Mouse (Mus musculus) C2C12 (cell line): ENCODE data around the gene Nol9. TPM values are rescaled to one million over a fixed set of nuclear protein-coding genes. Genes with fewer than 3 reads are reported as not detected.

Experiments
- H3K27me3 ChIP-seq: one replicate; pipeline ENCODE4 v1.6.1; 2011; ENCODE audit not compliant: control insufficient read depth, insufficient read depth, insufficient read length
- H3K36me3 ChIP-seq: one replicate; pipeline ENCODE4 v1.6.1; 2011; ENCODE audit not compliant: control insufficient read depth, insufficient read depth
- H3K4me3 ChIP-seq: one replicate; pipeline ENCODE4 v1.5.1; 2011; ENCODE audit warnings: mild to moderate bottlenecking, control low read depth; ENCODE audit not compliant: poor library complexity, insufficient read depth, severe bottlenecking
- H3K79me2 ChIP-seq: one replicate; pipeline ENCODE4 v1.6.1; 2011; ENCODE audit not compliant: control insufficient read depth, insufficient read depth
- H3K79me3 ChIP-seq: one replicate; pipeline ENCODE4 v1.6.1; 2011; ENCODE audit warnings: low read depth, control low read depth
- H3ac ChIP-seq: one replicate; pipeline ENCODE3; 2011; ENCODE audit warnings: low read depth; ENCODE audit not compliant: control insufficient read depth, insufficient read length
- CEBPB ChIP-seq: IDR thresholded peaks from one replicate; pipeline ENCODE4 v1.6.1; 2011; ENCODE audit warnings: low read depth, mild to moderate bottlenecking, control low read depth, moderate library complexity
- CTCF ChIP-seq: IDR thresholded peaks from one replicate; pipeline ENCODE4 v1.5.1; 2011; ENCODE audit not compliant: control insufficient read depth, insufficient read depth, insufficient read length
- FOSL1 ChIP-seq: IDR thresholded peaks from one replicate; pipeline ENCODE4 v1.8.0; 2011; ENCODE audit warnings: mild to moderate bottlenecking, low read length; ENCODE audit not compliant: poor library complexity, insufficient read depth, severe bottlenecking
- MAX ChIP-seq: IDR thresholded peaks from one replicate; pipeline ENCODE4 v1.6.1; 2011; ENCODE audit warnings: mild to moderate bottlenecking, control low read depth
- MYOD1 ChIP-seq: IDR thresholded peaks from one replicate; pipeline ENCODE4 v1.6.1; 2011; ENCODE audit warnings: low read depth; ENCODE audit not compliant: control insufficient read depth, insufficient read length
- MYOG ChIP-seq: IDR thresholded peaks from one replicate; pipeline ENCODE4 v1.6.1; 2011; ENCODE audit not compliant: control insufficient read depth, insufficient read length; ENCODE audit errors: extremely low read depth
- USF1 ChIP-seq: IDR thresholded peaks from one replicate; pipeline ENCODE4 v1.6.1; 2011; ENCODE audit warnings: low read depth, mild to moderate bottlenecking, control low read depth, moderate library complexity
- polyA plus RNA-seq: library from polyadenylated mRNA; unstranded; fragments of >200 nt; fragmentation: generic; extraction: Trizol; gene quantifications from one replicate; pipeline ENCODE4 v1.2.1, GENCODE M21; 2012; ENCODE audit warnings: missing spikeins

Gene Nol9
- polyA plus RNA-seq, 1 experiment: 39.7 TPM

DNA sequence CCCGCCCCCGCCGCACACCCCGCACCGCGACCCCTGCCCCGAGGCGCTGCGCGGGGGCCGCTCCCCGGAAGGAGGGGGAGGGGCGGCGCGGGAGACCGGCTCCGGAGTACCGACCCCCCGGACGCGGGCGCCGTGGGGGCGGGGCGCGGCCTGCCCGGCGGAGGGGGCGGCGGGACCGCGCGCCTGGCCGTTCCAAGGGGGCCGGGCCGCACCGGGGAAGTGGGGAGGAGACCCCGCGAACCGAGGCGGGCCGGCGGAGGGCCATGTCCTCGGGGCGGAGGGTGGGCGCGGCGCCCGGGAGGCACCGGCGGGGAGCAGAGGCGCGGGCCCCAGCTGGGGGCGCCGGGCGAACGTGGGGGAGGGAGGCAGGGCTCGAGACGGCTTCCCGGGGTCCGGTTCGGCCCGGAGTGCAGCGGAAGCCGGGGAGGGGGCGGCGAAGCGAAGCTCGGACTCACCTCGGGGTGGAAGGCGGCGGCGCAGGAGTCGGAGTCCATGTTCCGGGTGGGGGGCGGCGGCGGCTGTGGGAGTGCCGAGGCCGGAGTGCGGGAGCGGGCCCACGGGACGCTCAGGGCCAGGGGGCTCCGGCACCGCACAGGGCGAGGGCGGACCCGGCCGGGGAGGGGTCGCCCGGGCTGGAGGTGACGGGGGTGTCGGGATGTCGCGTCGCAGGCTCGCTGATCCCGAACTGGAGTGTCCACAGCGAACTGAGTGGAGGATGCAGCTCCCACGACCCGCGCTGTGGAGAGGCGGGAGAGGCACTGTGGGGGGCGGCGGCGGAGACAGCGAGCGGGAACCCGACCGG, 43.5 kb upstream of the Nol9 start:
- H3K79me3 ChIP-seq: peaks cover 9% of the 10 kb centered on the region
- peak overlapping the region; percentile 76 for H3K4me3 ChIP-seq
- no peak for TF ChIP-seq MAX
- TF ChIP-seq MYOG: no peak
- TF ChIP-seq MYOD1: no peak
- TF ChIP-seq CEBPB: no peak
- no peak for TF ChIP-seq CTCF
- TF ChIP-seq FOSL1: no peak
- TF ChIP-seq USF1: no peak
- H3K36me3 ChIP-seq: peaks cover 30% of the 10 kb centered on the region
- H3K79me2 ChIP-seq: peaks cover 43% of the 10 kb centered on the region
- H3K27me3 ChIP-seq: no peaks in the 10 kb centered on the region
- peak overlapping the region; percentile 97 for H3ac ChIP-seq

DNA sequence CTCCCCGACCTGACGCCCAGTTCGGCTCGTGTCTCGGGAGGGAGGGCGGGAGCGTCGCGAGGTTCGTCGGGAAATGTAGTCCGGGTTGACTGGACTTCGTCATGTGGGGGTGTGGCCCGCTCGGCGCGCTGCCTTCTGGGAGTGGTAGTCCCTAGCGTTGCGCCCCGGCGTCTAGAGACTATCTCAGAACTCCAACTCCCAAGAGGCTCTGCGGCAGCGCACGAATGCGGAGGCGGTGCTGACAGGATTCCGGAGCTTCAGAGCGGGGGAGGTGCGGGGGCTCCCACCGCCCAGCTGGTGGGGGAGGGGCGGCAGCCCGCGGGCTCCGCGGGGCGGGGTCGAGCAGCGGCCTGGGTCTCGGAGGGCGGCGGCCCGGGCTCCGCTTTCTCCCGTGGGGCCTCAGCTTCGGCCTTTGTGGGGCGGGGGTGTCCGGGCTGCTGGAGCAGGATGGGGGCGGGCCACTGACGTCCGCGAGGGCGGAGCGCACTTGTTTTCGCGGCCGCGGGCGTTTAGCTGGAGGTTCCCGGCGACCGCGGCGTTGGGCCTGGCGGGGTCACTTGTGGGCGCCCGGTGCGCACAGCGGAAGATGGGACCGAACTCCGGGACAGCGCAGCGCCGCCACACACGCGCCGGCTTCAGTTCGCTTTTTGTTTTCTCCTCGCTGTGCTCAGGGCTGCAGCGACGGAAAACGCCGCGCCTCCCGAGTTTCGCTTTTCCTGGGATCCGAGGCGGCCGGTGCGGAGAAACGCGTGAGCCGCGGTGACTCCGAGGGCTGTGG, 42.8 kb upstream of the Nol9 start, which contains the start of gene Phf13:
TSS of gene Phf13 (minus strand) at position 86 of the 778 bp plus-strand sequence.
- Histone ChIP-seq H3ac (peak within 1 kb of the TSS; percentile 97), H3K79me2 (peaks cover 43% of the 10 kb centered on the region), H3K36me3 (peaks cover 22% of the 10 kb centered on the region), H3K4me3 (peak within 1 kb of the TSS; percentile 76), H3K27me3 (no peaks in the 10 kb centered on the region), H3K79me3 (peaks cover 9% of the 10 kb centered on the region)
- no peak for TF ChIP-seq FOSL1
- no peak for TF ChIP-seq CTCF
- TF ChIP-seq MYOG: no peak
- peak; percentile 14 for TF ChIP-seq USF1
- no peak for TF ChIP-seq MYOD1
- TF ChIP-seq CEBPB: no peak
- peak; percentile 15 for TF ChIP-seq MAX

DNA sequence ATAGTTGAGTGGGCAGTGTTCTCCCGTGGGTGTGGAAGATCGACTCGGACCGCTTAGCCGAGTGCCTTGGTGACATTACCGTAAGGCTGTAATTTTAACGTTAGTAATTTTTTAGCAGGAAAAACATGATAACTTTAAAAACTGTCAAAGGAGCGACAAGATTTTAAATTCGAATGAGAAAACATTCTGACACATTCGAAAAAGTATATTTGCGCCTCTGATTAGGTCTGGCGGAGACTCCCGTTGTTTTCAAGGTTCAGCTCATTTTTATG, 42.2 kb upstream of the Nol9 start:
- peaks cover 9% of the 10 kb centered on the region for H3K79me3 ChIP-seq
- peak overlapping the region; percentile 76 for H3K4me3 ChIP-seq
- peaks cover 17% of the 10 kb centered on the region for H3K36me3 ChIP-seq
- H3K79me2 ChIP-seq: peaks cover 41% of the 10 kb centered on the region
- TF ChIP-seq CTCF (no peak), MYOD1 (no peak), CEBPB (no peak), FOSL1 (no peak), MYOG (no peak), USF1 (no peak), MAX (no peak)
- H3K27me3 ChIP-seq: no peaks in the 10 kb centered on the region
- H3ac ChIP-seq: peak overlapping the region; percentile 83

DNA sequence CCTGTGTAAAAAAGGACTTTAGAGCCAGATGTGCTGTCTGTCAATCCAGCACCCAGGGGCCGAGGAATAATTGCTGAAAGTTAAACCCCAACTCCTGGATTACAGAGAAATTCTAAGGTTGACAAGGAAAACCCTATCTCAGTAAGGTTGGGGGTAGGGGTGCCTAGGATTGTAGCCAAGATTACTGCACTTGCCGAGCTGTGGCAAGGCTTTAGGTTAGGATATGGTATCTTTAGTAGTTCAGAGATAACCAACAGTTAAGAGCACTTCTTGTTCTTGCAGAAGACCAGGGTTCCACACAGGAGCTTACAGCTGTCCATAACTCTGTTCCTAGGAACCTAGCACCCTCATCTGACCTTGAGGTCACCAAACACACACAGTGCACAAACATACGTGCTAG, 41.4 kb upstream of the Nol9 start:
- Histone ChIP-seq H3K36me3 (peaks cover 9% of the 10 kb centered on the region), H3K27me3 (no peaks in the 10 kb centered on the region), H3K79me2 (peaks cover 33% of the 10 kb centered on the region), H3K79me3 (peaks cover 6% of the 10 kb centered on the region), H3K4me3 (no peak overlapping the region), H3ac (no peak overlapping the region)
- no peak for TF ChIP-seq FOSL1
- no peak for TF ChIP-seq CTCF
- TF ChIP-seq MAX: no peak

DNA sequence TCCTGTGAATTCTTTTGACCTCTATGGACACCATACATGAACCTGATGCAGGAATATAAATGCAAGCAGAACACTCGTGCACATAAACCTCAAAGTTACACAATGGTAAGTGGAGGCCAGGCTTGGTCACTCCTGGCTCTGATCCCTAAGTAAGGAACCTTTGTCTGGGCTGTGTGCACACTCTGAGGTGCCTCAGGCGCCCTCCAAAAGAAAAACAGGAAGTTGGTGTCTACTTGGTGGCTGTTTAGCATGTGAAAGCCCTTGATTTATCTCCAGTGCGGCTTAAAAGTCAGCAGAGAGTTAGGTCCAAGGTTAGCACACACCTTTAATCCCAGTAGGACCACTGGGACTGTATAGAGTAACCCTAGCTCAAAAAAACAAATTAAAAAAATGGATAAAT, 39.6 kb upstream of the Nol9 start:
- H3K4me3 ChIP-seq: no peak overlapping the region
- H3K79me3 ChIP-seq: peaks cover 2% of the 10 kb centered on the region
- peaks cover 15% of the 10 kb centered on the region for H3K79me2 ChIP-seq
- H3ac ChIP-seq: no peak overlapping the region
- H3K36me3 ChIP-seq: no peaks in the 10 kb centered on the region
- TF ChIP-seq MYOD1 (no peak), CTCF (no peak), MAX (no peak), USF1 (no peak), MYOG (no peak), CEBPB (no peak), FOSL1 (no peak)
- no peaks in the 10 kb centered on the region for H3K27me3 ChIP-seq
